Mouse (Mus musculus) yolk sac, embryonic 10.5 days (tissue): ENCODE results near the gene Ubc.

ENCODE experiments used
- DNase-seq: peaks from one replicate; pipeline ENCODE4 v3.0.0-alpha.2; 2017; ENCODE audit warnings: low spot score

Gene Ubc

DNA sequence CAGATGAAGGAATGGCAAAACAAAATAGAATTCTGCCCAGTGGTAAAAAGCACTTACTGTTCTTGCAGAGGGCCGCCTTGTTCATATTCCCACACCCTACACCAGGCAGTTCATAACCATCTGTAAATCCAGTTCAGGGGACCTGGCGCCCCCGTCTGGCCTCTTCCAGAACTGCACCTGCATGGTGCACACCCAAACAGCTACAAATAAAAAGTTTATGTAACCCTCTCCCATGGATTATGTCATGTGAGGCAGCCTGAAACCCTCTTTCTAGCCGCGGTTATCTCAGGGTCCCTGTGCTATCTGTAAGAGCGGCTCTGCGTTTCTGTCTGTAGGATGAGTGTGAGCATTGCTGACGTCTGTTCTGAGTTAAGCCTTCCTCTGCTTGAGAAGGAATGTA lies 41.5 kb downstream of the Ubc start:
- DNase-seq: peak; percentile 59

DNA sequence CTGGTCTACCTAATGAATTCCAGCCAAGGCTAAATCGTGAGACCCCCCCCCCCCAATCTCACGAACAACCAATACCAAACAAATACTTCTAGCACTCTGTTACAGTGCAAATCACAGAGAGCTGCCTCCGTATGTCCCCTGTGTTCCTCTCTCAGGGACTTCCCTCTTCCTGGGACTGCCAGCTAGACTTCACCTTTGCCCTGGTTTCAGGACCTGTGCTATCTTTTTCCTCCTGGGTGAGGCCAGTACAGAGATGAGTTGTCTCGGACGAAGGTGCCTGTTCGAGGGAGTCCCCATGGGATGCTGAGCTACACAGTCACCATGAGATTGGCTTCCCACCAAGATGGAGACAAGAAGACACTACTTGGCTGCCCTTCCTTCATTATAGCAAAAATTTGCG lies 41.9 kb downstream of the Ubc start:
- no peak for DNase-seq

DNA sequence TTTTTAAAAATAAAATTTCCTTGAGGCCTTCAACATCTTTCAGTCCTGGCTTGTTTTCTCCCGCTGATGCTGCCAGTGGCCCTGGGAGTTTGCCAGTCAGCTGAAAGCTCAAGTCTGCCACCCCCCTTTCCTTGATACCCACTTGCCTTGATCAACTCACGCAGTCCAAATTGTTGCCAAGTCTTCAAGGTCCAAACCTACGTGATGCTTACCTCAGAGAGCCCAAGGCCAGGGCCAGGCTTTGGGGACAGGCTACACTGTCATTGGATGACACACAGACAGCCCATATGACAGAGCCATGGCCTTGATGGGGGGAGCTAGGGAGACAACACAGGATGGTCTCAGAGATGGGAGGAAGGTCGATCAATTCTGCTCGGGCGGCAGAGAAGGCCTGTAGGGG lies 45.7 kb downstream of the Ubc start:
- no peak for DNase-seq

DNA sequence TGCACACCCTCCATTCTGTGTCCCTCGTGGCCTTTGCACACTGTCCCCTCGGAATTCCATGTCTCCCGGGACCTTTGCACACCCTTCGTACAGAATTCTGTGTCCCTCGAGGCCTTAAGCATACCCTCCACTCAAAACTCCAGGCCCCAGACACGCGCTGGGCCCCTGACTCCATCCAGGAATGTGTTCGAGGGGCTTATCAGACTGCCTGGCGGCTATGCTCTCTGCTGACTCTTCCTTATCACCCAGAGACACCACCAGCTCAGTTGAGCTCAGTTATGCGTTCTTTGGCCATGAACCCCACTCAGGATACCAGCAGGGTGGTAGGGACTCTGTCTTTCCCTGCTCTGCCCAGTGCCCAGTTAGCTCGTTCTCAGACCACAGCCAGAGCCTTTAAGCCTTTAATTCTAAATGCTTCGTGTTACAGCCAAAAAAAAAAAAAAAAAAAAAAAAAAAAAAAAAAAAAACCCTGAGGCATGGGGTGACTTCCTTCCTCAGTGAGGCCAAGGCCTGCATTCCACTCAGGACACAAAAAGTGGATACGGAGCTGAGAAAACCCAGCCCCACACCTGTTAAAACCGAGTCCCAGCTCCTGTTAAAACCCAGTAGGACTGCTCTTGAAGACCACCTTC lies 48.4 kb downstream of the Ubc start:
- DNase-seq: no peak

DNA sequence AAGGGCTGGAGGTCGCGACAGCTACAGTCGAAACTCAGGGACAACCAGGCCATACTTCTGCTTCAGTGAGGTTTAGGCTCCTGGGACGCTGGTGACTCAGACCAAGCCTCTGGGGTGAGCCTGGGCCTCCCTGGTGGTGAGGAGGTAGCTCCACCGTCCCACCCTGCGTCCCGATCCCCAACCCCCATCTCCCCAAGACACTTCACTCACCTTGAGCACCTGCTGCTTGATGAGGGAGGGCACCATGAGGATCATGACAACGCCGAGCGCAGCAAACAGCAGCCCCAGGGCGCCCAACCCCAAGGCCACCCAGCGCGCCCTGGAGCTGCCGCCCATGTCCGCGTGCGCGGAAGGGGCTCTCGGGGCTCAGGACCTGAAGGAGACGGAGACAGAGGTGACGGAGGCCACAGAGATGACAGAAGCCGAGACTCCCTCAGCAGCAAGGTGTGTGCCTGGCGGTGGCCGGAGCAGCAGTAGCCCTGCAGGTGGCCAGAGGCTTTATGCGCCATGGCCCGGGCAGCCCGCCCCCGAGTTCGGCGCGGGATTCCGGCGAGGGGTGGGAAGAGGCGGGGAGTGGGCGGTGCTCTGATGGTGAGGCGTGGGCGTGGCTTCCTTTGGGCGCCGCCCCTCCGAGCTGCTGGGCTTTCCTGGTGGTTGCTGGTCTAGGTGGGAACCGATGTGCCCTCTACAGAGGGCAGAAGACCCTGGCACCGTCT lies 49.3 kb downstream of the Ubc start, which contains the start of gene Scarb1:
TSS of gene Scarb1 (minus strand) at position 548 of the 716 bp plus-strand sequence.
- DNase-seq: peak; percentile 91

DNA sequence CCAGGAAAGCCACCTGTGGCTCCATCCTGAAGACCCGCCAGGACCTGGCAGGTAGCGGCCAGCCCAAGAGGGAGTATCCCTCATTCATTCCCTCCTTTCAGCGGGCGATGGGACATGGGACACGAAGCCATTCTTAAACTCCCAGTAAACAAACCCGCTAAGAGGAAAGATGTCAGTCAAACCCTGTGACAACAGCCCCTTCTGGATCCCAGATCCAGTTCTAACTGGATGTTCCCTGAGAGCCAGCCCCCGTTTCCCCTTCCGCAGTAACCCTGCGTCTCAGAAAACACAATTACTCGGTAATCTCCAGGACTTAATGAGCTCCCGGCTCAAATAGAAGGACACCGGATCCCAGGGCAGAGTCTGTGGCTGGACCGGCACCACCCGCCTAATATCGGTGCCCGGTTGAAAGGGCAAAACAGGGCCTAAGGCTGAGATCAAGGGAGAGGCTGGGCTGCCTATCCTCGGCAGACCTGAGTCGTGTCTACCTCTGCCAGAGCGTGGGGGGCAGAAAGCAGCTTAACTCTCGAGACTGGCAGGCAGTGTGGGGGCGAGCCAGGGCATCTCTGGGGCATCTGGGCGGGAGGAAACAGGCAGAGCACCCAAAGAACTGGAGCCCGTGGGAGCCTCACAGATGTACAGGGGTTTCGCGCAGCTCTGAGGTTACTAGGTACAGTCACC lies 50.0 kb downstream of the Ubc start:
- DNase-seq: peak; percentile 55

DNA sequence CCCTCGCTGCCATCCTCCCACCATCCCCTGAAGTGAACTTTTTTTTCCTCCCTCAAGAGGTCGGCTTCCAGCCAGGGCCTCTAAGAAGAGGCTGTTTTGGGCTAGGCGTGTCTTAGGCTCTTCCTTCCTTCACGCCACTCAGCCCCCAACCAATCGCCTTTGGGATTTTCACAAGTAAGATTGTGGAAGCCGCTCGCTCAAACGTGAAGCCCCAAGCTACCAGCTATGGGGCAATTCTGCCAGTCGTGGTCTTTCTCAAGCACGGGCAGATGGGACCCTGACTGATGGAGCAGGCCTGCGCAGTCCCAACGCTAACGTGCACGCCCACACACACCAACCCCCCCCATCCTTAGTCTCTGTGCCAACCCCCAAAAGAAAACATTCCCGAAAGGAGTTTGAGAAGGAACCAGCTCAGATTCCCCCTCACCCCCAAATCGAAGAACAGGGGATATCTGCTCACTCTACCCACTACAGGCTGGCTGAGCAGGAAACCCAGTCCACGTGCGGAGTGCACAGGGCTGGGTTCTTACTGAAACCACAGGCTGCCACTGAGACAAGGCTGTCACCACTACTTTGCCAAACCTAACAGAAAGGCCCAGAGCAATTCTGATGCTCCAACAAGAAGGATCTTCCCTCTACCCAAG lies 50.8 kb downstream of the Ubc start:
- peak; percentile 68 for DNase-seq

DNA sequence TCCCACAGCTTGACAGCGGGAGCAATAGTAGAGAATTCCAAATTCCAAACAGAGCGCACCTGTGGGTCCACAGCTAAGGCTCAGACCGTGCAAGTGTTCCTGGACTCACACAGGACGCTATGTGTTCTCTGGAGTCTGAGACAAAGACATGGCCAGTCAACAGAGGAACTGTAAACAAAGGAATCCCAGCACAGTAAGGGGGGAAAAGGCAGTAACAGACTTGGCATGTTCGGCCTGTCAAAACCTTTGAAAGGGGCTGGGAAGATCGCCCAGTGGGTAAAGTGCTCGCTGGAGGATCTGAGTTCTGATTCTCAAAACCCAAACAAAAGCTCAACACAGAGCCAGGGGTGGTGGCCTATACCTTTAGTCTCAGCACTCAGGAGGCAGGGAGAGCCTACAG lies 52.5 kb downstream of the Ubc start:
- DNase-seq: no peak

DNA sequence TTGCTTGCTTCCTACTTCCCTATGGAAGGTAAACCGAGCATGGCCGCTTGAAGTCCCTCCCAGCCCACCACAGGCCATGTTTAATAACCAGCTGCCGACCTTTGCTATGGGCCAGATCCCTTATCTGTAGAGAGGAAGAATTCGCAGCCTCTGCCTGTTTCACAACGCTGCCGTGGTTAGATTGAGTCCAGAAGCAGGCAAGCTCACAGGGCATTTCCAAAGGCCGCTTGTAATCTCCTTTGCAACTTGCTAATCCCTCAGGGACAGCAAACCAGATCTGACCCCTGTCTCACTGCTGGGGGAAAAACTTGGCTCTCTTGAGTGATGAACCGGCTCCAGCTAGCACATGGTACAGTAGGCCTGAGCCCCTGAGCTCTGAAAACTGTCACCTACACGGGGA lies 53.0 kb downstream of the Ubc start:
- DNase-seq: peak; percentile 90
